Mouse (Mus musculus): Measurements from ENCODE around the gene Zfp871.
"Not testable (repeated sequence)": the region's sequence is repeated elsewhere in the genome, so short reads cannot be mapped to it uniquely, and the experiment has no call there.

Zfp871 gene

DNA sequence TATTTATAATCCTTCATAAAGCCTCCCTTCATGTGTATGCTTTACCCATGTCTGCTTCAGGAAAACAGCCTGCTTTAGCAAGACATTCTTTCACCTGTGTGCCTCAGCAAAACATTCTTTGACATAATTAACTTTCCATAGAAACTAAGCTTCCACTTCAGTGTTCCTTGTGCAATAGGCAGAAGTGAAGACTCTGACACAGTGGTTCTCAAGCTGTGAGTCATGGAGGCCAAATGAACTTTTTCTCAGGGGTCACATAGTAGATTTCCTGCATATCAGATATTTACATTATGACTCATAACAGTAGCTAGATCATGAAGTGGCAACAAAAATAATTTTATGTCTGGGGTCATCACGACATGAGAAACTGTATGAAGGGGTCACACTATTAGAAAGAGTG lies 49.7 kb downstream of the Zfp871 start:
- no peak for DNase-seq (ENCODE audit: low spot score)

DNA sequence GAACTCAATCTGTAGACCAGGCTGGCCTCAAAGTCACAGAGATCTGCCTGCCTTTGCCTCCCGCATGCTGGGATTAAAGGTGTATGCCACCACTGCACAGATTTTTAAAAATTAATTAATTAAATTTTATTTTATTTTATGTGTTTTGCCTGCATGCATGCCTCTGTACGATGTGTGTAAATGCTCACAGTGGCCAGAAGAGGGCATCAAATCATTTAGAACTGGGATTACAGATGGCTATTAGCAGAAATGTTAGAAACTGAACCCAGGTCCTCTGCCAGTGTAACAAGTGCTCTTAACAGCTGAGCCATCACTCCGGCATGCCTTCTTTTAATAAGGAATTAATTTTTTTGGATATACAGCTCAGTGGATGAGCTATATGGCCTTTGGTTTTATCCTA lies 59.1 kb downstream of the Zfp871 start:
- DNase-seq (ENCODE audit: low spot score) = no peak

DNA sequence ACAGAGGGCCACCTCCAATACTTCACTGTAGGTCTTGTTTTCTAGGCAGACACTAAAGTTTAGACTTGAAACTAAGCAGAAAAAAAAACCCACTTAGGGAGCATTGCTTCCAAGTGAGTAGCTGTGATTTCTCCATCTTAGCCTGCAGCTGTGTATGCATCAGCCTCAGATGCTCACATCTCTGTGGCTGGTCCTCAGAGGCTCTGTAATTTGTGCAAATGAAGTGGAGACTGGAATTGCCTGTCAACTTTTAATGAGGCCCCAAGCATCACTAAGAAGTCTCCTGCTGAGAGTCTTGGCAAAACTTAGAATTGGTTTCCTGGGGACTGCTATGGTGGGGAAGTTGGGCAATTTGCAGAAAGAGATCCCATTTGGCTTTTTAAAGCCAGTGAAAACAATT lies 61.7 kb downstream of the Zfp871 start:
- not testable (repeated sequence) for DNase-seq (ENCODE audit: low spot score)

DNA sequence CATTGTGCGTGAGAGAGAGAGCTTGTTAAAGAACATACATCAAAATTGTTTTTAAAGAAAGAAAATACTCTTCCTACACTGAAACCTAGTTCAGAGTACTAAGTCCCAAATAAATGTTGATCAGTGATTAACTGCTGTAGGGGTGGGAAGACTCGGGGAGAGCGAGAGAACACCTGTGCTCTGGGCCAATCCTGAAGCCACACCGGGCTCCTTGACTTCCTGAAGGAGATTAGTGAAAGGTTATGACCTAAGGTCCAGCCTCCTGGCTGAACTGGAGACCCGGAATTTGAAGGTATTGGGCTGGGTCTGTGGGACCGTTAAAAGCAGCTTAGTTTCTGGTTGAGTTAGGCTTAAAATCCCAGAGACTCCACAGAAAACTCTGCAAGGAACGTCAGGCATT lies 65.3 kb downstream of the Zfp871 start:
- DNase-seq (ENCODE audit: low spot score) = no peak

DNA sequence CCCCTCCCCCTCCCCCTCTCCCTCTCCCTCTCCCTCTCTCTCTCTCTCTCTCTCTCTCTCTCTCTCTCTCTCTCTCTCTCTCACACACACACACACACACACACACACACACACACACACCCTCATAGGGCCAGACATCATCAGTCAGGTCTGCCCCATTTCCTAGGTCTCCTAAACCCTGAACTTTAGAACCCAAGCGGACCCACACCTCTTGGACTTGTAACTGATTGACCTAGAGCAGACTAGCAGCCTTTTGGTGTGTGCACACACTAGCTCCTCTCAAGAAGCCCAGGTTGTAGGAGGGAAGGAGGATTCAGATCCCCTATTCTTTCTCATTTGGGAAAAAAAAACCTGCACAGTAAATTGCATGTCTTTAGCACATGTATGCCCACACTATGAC lies 65.9 kb downstream of the Zfp871 start:
- not testable (repeated sequence) for DNase-seq (ENCODE audit: low spot score)

Data from ovary, postnatal 14 days (tissue).